Mouse (Mus musculus): Measurements from ENCODE around the gene Mael.

DNA sequence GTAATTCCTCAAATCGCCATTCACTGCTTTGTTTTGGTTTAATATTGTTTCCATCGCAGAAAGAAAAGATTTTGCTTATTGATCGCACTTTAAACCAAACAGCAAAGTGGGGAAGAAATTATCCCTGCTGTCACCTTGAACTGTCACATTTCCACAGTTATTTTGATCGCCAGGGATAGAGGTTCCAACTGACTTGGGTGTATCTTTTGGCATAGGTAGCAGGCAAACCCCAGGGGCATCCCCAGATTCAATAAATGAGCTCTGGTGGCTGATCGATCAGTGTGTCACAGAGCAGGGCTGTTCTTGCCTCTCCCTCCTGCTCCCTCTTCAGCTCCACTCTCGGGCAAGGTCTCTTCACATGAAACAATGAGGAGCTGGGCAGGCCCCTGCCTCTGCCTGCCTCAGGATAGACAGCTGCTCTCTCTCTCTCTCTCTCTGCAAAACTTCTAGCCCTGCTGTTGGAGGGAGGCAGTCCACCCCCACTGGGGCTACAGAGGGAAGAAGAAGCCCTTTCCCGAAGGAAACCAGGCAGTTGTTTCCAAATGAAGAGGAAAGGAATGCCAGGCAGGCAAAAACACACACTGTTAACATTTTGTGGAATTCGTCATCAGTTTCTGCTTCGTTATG is 41.1 kb upstream of the Mael start:
- TF ChIP-seq POLR2A (IDR thresholded peaks at IDR 0.05; ENCODE audit: borderline replicate concordance, insufficient read depth, low read length): no peak
- TF ChIP-seq CTCF (IDR thresholded peaks at IDR 0.05; ENCODE audit: borderline replicate concordance, insufficient read depth, low read depth, low read length): no peak

Measured in cerebellum, adult 2 months (tissue).